Mouse (Mus musculus): Measurements from ENCODE around the gene Rheb.
"Not testable (repeated sequence)": the region's sequence is repeated elsewhere in the genome, so short reads cannot be mapped to it uniquely, and the experiment has no call there.

The Rheb gene

GRCm38 (mm10) chr5:24800416-24800815 is 42.0 kb downstream of the Rheb start:
- intact Hi-C loops (cut with DNase I): loop anchor here (5.0 kb wide), 1 partner anchor 37 kb away; no protein-coding TSS in a partner anchor

GRCm38 (mm10) chr5:24798639-24799038 is 43.8 kb downstream of the Rheb start:
- intact Hi-C loops (cut with DNase I): loop anchor here (10.0 kb wide), 1 partner anchor 216 kb away; no protein-coding TSS in a partner anchor

- intact Hi-C loops (cut with DNase I): loop anchor here (10.0 kb wide), 1 partner anchor 217 kb away; no protein-coding TSS in a partner anchor
Observed at GRCm38 (mm10) chr5:24797858-24798257, 44.6 kb downstream of the Rheb start.

- intact Hi-C loops (cut with DNase I): loop anchor here (10.0 kb wide), 1 partner anchor 222 kb away; no protein-coding TSS in a partner anchor
Observed at GRCm38 (mm10) chr5:24792961-24793360, 49.5 kb downstream of the Rheb start.

GRCm38 (mm10) chr5:24782957-24783356 is 59.5 kb downstream of the Rheb start:
- intact Hi-C loops (cut with DNase I): no loop called here

- intact Hi-C loops (cut with DNase I): loop anchor here (2.0 kb wide), 1 partner anchor 106 kb away; no protein-coding TSS in a partner anchor
Observed at GRCm38 (mm10) chr5:24781048-24781447, 61.4 kb downstream of the Rheb start.

- intact Hi-C loops (cut with DNase I): loop anchor here (2.0 kb wide), 1 partner anchor 105 kb away; no protein-coding TSS in a partner anchor
Observed at GRCm38 (mm10) chr5:24779881-24780512, 62.4 kb downstream of the Rheb start.

GRCm38 (mm10) chr5:24779321-24779720 is 63.1 kb downstream of the Rheb start:
- intact Hi-C loops (cut with DNase I): no loop called here

GRCm38 (mm10) chr5:24778843-24779140 is 63.6 kb downstream of the Rheb start:
- intact Hi-C loops (cut with DNase I): no loop called here

- intact Hi-C loops (cut with DNase I): no loop called here
Observed at GRCm38 (mm10) chr5:24778082-24778842, 64.2 kb downstream of the Rheb start.

GRCm38 (mm10) chr5:24776681-24777080 is 65.7 kb downstream of the Rheb start:
- intact Hi-C loops (cut with DNase I): no loop called here

GRCm38 (mm10) chr5:24774549-24774948 is 67.9 kb downstream of the Rheb start:
- intact Hi-C loops (cut with DNase I): not testable (repeated sequence)

GRCm38 (mm10) chr5:24757816-24758215 is 84.6 kb downstream of the Rheb start, which contains the start of gene Crygn:
Gene Crygn (minus strand): TSS chr5:24758008.
- intact Hi-C loops (cut with DNase I): no loop called here

GRCm38 (mm10) chr5:24756931-24757330 is 85.5 kb downstream of the Rheb start:
- intact Hi-C loops (cut with DNase I): no loop called here
